Mouse (Mus musculus) skeletal muscle tissue, adult 2 months (tissue): ENCODE data around the gene Adamts20.
A peak's percentile ranks its signal among the peaks of the same experiment; 100 is the strongest.

Experiments used
- DNase-seq: peaks from one replicate; pipeline ENCODE4 v3.0.0-alpha.2; 2012; ENCODE audit warnings: low read depth, low spot score

Gene Adamts20

GRCm38 (mm10) chr15:94344317-94344716 lies 120.9 kb downstream of the Adamts20 start:
- no peak for DNase-seq

- peak; percentile 34 for DNase-seq
These were observed 122.9 kb downstream of the Adamts20 start for GRCm38 (mm10) chr15:94342365-94342764.

- DNase-seq, result no peak
These were observed 126.2 kb downstream of the Adamts20 start for GRCm38 (mm10) chr15:94339011-94339410.

- DNase-seq, result no peak
These were observed 130.6 kb downstream of the Adamts20 start for GRCm38 (mm10) chr15:94334586-94334985.

GRCm38 (mm10) chr15:94326626-94327025 lies 138.6 kb downstream of the Adamts20 start:
- no peak for DNase-seq

GRCm38 (mm10) chr15:94325509-94326181 lies 139.6 kb downstream of the Adamts20 start:
- peak; percentile 45 for DNase-seq

GRCm38 (mm10) chr15:94316171-94316570 lies 149.0 kb downstream of the Adamts20 start:
- no peak for DNase-seq

GRCm38 (mm10) chr15:94309689-94310088 lies 155.5 kb downstream of the Adamts20 start:
- no peak for DNase-seq

GRCm38 (mm10) chr15:94307888-94308287 lies 157.3 kb downstream of the Adamts20 start:
- no peak for DNase-seq

GRCm38 (mm10) chr15:94303151-94303550 lies 162.1 kb downstream of the Adamts20 start:
- DNase-seq, result no peak

- DNase-seq, result no peak
These were observed 171.1 kb downstream of the Adamts20 start for GRCm38 (mm10) chr15:94294084-94294483.

- DNase-seq, result no peak
These were observed 177.2 kb downstream of the Adamts20 start for GRCm38 (mm10) chr15:94288015-94288414.

GRCm38 (mm10) chr15:94287495-94287894 lies 177.7 kb downstream of the Adamts20 start:
- no peak for DNase-seq

GRCm38 (mm10) chr15:94276418-94276817 lies 188.8 kb downstream of the Adamts20 start:
- DNase-seq, result no peak

GRCm38 (mm10) chr15:94265630-94266029 lies 199.6 kb downstream of the Adamts20 start:
- peak; percentile 61 for DNase-seq

GRCm38 (mm10) chr15:94264497-94264879 lies 200.7 kb downstream of the Adamts20 start:
- no peak for DNase-seq

GRCm38 (mm10) chr15:94263866-94264496 lies 201.2 kb downstream of the Adamts20 start:
- DNase-seq, result no peak

GRCm38 (mm10) chr15:94263241-94263640 lies 202.0 kb downstream of the Adamts20 start:
- no peak for DNase-seq

GRCm38 (mm10) chr15:94259497-94259896 lies 205.7 kb downstream of the Adamts20 start:
- no peak for DNase-seq

- DNase-seq, result no peak
These were observed 209.7 kb downstream of the Adamts20 start for GRCm38 (mm10) chr15:94255538-94255937.

GRCm38 (mm10) chr15:94254861-94255516 lies 210.2 kb downstream of the Adamts20 start:
- no peak for DNase-seq

- no peak for DNase-seq
These were observed 210.9 kb downstream of the Adamts20 start for GRCm38 (mm10) chr15:94254091-94254860.
